Mouse (Mus musculus): ENCODE data around the gene Gm42715.

DNA sequence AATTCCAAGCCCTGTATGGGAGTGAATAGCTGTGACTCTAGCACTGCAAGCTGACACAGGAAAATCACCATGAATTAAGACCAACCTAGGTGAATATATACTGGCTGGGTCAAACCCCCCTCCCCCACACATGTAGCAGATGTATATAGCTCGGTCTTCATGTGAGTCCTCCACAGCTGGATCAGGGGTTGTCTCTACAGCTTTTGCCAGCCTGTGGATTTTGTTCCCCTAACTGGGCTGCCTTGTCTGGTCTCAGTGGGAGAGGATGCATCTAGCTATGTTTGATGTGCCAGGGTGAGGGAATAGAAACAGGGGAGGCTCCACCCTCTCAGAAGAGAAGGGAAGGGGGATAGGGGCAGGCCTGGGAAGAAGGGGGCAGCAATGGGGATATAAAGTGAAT, 97.0 kb downstream of the Gm42715 start:
- no peak for TF ChIP-seq CTCF (IDR thresholded peaks at IDR 0.05; ENCODE audit: low read depth, low read length)
- TF ChIP-seq POLR2A (IDR thresholded peaks at IDR 0.05; ENCODE audit: extremely low read depth, insufficient read depth, low read length), result no peak
